Mouse (Mus musculus): ENCODE data around the gene Fam83d. TPM values are rescaled to one million over a fixed set of nuclear protein-coding genes. Genes with fewer than 3 reads are reported as not detected.

Fam83d gene
- polyA plus RNA-seq, 1 experiment from 2014 or later = 4.7 TPM

DNA sequence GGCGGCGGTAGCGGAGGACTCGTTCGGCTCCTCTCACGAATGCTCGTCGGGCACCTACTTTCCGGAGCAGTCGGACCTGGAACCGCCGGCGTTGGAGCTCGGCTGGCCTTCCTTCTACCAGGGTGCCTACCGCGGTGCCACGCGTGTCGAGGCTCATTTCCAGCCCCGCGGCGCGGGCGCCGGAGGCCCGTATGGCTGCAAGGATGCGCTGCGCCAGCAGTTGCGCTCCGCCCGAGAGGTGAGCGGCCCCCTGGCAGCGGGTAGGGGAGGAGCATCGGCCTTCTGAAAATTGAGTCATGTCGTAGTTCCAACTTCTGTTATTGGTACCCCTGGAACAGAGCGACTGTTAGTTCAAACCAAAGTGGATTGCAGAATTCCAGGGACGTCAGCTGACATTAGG, 457 bp downstream of the Fam83d start:
- Histone ChIP-seq H3K27ac (ENCODE audit: low read length) (no peak overlapping the region), H3K27me3 (ENCODE audit: control insufficient read depth, insufficient read depth, low read depth, low read length) (no peaks in the 10 kb centered on the region), H3K36me3 (ENCODE audit: control insufficient read depth, insufficient read depth, low read length) (no peaks in the 10 kb centered on the region), H3K9me3 (replicated peaks; ENCODE audit: control insufficient read depth, low read length, poor library complexity, severe bottlenecking) (no peaks in the 10 kb centered on the region), H3K4me3 (ENCODE audit: low read depth, low read length) (peak overlapping the region; percentile 58), H3K4me1 (ENCODE audit: control insufficient read depth, insufficient read depth, low read length) (peaks cover 11% of the 10 kb centered on the region), H3K9ac (ENCODE audit: low read depth, low read length) (peak overlapping the region; percentile 49), H3K4me2 (ENCODE audit: low read length) (peak overlapping the region; percentile 98)
- peak; percentile 14; the same call in 1 of the 2 replicates for ATAC-seq
- WGBS = under 1% methylated on average over 35 of the region's 37 CpGs

DNA sequence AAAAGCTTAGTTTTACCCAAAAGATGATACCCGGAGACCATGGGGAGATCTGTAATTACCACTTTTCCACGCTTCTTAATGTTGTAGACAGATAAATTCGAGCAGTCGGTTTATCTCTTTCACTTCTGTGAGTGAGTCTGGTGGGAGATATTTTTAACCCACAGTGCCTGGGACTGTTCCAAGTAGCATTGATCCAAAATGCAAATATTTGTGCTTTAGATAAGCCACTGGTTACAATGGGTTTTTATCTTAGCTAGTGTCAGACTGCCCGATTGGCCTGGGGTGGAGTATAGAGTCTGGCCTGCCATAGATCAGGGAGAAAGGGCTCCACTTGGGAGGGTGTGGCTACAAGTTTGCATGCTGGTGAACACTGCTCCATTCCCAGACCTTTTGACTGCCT, 878 bp downstream of the Fam83d start:
- Histone ChIP-seq H3K9me3 (replicated peaks; ENCODE audit: control insufficient read depth, low read length, poor library complexity, severe bottlenecking) (no peaks in the 10 kb centered on the region), H3K4me2 (ENCODE audit: low read length) (peak overlapping the region; percentile 98), H3K9ac (ENCODE audit: low read depth, low read length) (no peak overlapping the region), H3K4me1 (ENCODE audit: control insufficient read depth, insufficient read depth, low read length) (peaks cover 11% of the 10 kb centered on the region), H3K36me3 (ENCODE audit: control insufficient read depth, insufficient read depth, low read length) (no peaks in the 10 kb centered on the region), H3K4me3 (ENCODE audit: low read depth, low read length) (peak overlapping the region; percentile 58), H3K27ac (ENCODE audit: low read length) (no peak overlapping the region), H3K27me3 (ENCODE audit: control insufficient read depth, insufficient read depth, low read depth, low read length) (no peaks in the 10 kb centered on the region)
- WGBS = 3% methylated on average over 5 of the region's 5 CpGs
- no peak for ATAC-seq

DNA sequence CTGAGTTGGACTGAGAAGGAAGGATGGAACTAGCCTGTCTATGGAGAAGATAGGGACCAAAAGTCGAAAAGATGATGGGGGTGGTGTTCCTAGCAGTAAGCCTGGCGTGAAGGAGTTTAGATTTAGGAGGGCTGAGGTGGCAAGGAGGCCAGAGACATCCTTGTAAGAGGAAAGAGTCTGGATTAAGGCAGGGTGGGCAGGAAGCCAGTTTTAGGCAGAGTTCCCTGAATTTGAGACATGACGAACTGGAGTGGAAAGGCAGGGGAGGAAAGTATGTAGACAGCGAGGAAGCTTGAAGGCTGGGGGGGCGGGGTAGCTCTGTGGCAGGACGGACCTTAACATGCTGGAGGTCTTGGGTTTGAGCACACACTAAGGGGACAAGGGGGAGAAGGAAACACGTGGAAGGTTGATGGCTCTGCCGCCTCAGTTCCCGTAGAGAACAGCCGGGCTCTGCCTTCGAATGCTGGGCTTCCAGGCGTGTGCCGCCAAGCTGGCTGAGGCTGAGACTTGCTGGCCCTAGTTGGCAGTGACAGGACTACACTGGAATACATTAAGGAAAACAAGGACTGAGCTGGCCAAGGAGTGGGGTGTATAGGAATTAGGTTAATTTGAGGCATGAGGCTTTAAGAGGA, 2.3 kb downstream of the Fam83d start:
- H3K9ac ChIP-seq (ENCODE audit: low read depth, low read length) = no peak overlapping the region
- H3K27me3 ChIP-seq (ENCODE audit: control insufficient read depth, insufficient read depth, low read depth, low read length) = no peaks in the 10 kb centered on the region
- peaks cover 11% of the 10 kb centered on the region for H3K4me1 ChIP-seq (ENCODE audit: control insufficient read depth, insufficient read depth, low read length)
- ATAC-seq = no peak
- no peak overlapping the region for H3K27ac ChIP-seq (ENCODE audit: low read length)
- H3K4me3 ChIP-seq (ENCODE audit: low read depth, low read length) = no peak overlapping the region
- no peak overlapping the region for H3K4me2 ChIP-seq (ENCODE audit: low read length)
- whole genome bisulfite sequencing = 32% methylated on average over 13 of the region's 13 CpGs
- no peaks in the 10 kb centered on the region for H3K36me3 ChIP-seq (ENCODE audit: control insufficient read depth, insufficient read depth, low read length)
- no peaks in the 10 kb centered on the region for H3K9me3 ChIP-seq (replicated peaks; ENCODE audit: control insufficient read depth, low read length, poor library complexity, severe bottlenecking)

DNA sequence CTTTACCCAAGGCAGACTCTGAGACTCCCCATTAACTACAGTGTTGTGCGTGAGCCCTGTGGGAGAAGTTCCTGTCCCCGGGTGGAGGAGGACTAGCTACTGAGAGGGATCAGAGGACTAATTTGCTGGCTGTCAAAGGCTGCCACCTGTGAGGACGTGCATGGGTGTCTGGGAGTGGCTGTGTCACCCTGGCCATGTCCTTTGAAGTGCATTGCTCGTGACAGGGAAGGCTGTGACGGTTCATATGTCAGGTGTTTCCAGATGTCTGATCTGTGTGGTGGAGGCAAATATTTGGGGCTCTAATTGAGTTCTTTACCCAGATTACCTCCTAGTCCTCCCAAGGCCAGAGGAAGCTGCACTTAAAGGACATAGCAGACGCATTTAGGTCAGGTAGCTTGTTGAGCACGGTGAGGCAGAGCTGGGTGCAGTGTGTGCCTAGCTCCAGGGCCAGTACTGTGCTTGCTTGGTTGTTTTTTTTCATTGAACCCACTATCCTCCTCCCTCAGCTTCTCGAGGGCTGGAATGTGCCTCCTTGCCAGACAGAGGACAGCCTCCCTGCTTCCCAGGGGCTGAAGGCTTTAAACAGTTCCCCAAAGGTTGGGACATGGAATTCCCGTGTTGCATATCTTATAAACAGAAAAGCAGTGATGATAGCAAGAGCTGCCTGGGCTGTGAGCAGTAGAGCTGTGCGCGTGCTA, 3.3 kb downstream of the Fam83d start:
- Histone ChIP-seq H3K4me1 (ENCODE audit: control insufficient read depth, insufficient read depth, low read length) (peaks cover 11% of the 10 kb centered on the region), H3K4me2 (ENCODE audit: low read length) (no peak overlapping the region), H3K9ac (ENCODE audit: low read depth, low read length) (no peak overlapping the region), H3K27ac (ENCODE audit: low read length) (no peak overlapping the region), H3K36me3 (ENCODE audit: control insufficient read depth, insufficient read depth, low read length) (no peaks in the 10 kb centered on the region), H3K4me3 (ENCODE audit: low read depth, low read length) (no peak overlapping the region), H3K27me3 (ENCODE audit: control insufficient read depth, insufficient read depth, low read depth, low read length) (no peaks in the 10 kb centered on the region), H3K9me3 (replicated peaks; ENCODE audit: control insufficient read depth, low read length, poor library complexity, severe bottlenecking) (no peaks in the 10 kb centered on the region)
- WGBS = 57% methylated on average over 11 of the region's 11 CpGs
- no peak for ATAC-seq

DNA sequence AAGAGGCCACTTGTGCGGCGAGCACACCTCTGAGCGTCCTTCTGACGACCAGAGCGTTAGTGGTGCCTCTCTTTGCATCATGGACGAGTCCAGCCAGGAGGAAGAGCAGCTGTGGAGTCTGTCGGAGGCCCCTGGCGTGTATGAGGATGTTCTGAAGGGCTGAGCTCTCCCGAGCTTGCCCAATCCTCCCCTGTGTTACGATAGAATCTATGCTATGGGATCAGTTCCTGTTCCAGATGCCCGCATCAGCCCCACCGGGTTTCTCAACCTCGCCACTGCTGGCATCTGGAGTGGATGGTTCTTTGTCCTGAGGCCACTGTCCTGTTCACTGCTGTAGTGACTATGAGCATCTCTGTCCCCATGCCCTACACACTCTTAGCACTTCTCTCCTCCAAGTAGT, 4.9 kb downstream of the Fam83d start:
- H3K9ac ChIP-seq (ENCODE audit: low read depth, low read length) = no peak overlapping the region

DNA sequence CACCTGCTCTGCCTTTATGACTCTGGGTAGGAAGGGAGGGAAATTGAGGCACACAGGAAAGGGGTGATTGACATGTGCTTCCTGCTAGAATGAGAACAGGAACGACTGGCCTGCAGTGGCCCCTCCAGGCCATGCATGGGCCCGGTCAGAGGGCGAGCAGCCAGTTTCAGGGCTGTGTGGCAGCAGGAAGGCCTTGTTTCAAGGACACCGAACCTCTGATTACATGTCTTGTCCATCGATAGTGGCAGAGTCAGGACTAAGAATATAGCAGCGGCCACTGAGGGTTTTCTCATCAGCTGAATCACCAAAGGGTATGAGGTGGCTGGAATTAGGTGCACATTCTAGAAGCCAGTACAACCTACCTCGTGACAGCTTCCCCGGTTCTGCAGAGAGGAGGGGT, 7.0 kb downstream of the Fam83d start:
- no peaks in the 10 kb centered on the region for H3K4me1 ChIP-seq (ENCODE audit: control insufficient read depth, insufficient read depth, low read length)
- H3K9ac ChIP-seq (ENCODE audit: low read depth, low read length) = no peak overlapping the region
- H3K9me3 ChIP-seq (replicated peaks; ENCODE audit: control insufficient read depth, low read length, poor library complexity, severe bottlenecking) = no peaks in the 10 kb centered on the region
- no peak overlapping the region for H3K4me3 ChIP-seq (ENCODE audit: low read depth, low read length)
- WGBS = 89% methylated on average over 8 of the region's 8 CpGs
- H3K27ac ChIP-seq (ENCODE audit: low read length) = no peak overlapping the region
- H3K4me2 ChIP-seq (ENCODE audit: low read length) = no peak overlapping the region
- ATAC-seq = no peak
- H3K27me3 ChIP-seq (ENCODE audit: control insufficient read depth, insufficient read depth, low read depth, low read length) = no peaks in the 10 kb centered on the region
- no peaks in the 10 kb centered on the region for H3K36me3 ChIP-seq (ENCODE audit: control insufficient read depth, insufficient read depth, low read length)

More for the DNA sequence above, 4.9 kb downstream of the Fam83d start:
- Histone ChIP-seq H3K9me3 (replicated peaks; ENCODE audit: control insufficient read depth, low read length, poor library complexity, severe bottlenecking) (no peaks in the 10 kb centered on the region), H3K27ac (ENCODE audit: low read length) (no peak overlapping the region), H3K27me3 (ENCODE audit: control insufficient read depth, insufficient read depth, low read depth, low read length) (no peaks in the 10 kb centered on the region), H3K36me3 (ENCODE audit: control insufficient read depth, insufficient read depth, low read length) (no peaks in the 10 kb centered on the region), H3K4me2 (ENCODE audit: low read length) (no peak overlapping the region), H3K4me1 (ENCODE audit: control insufficient read depth, insufficient read depth, low read length) (peaks cover 7% of the 10 kb centered on the region), H3K4me3 (ENCODE audit: low read depth, low read length) (no peak overlapping the region)
- no peak for ATAC-seq
- WGBS = 88% methylated on average over 13 of the region's 13 CpGs

DNA sequence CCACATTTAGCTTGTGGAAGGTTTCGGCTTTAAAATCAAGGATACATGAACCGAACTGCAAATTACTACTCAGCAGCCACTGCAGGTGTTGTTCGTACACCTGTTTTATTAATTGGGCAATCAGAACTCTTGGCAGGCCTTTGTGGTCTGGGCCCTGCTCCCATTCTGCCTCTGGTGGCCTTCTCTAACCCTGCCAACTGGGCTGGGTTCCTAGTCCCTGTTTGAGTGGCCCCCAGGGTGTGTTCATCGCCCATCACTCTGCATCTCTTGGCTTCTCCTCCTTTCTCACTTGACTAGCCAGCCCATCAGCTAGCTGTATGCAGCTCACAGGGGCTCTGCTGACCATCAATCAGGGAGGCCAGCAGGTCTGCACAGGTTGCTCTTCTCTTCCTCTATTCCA, 8.8 kb downstream of the Fam83d start:
- Histone ChIP-seq H3K27ac (ENCODE audit: low read length) (no peak overlapping the region), H3K36me3 (ENCODE audit: control insufficient read depth, insufficient read depth, low read length) (no peaks in the 10 kb centered on the region), H3K4me3 (ENCODE audit: low read depth, low read length) (no peak overlapping the region), H3K9ac (ENCODE audit: low read depth, low read length) (no peak overlapping the region), H3K4me2 (ENCODE audit: low read length) (no peak overlapping the region), H3K9me3 (replicated peaks; ENCODE audit: control insufficient read depth, low read length, poor library complexity, severe bottlenecking) (no peaks in the 10 kb centered on the region), H3K27me3 (ENCODE audit: control insufficient read depth, insufficient read depth, low read depth, low read length) (no peaks in the 10 kb centered on the region), H3K4me1 (ENCODE audit: control insufficient read depth, insufficient read depth, low read length) (no peaks in the 10 kb centered on the region)
- WGBS = 85% methylated on average over 4 of the region's 4 CpGs
- no peak for ATAC-seq

DNA sequence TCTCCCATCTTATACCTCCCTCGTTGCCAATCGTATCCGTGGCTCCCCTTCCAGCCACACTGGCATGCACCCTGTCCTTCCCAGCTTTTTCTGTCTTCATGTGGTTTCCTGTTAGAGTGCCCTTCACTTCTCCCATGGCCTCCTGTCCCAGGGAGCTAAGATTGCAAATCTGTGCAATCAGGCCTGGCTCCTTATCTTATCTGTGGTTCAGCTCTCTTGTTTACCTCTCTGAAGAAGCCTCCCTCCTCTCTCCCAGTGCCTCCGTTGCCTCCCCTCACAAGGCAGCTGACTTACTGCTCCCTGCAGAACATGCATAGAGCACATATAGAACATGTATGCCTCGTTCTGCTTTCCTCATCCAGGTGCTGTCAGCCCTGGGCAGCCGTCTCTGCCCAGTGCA, 9.6 kb downstream of the Fam83d start:
- Histone ChIP-seq H3K9ac (ENCODE audit: low read depth, low read length) (no peak overlapping the region), H3K4me3 (ENCODE audit: low read depth, low read length) (no peak overlapping the region), H3K36me3 (ENCODE audit: control insufficient read depth, insufficient read depth, low read length) (no peaks in the 10 kb centered on the region), H3K9me3 (replicated peaks; ENCODE audit: control insufficient read depth, low read length, poor library complexity, severe bottlenecking) (no peaks in the 10 kb centered on the region), H3K27ac (ENCODE audit: low read length) (no peak overlapping the region), H3K4me2 (ENCODE audit: low read length) (no peak overlapping the region), H3K27me3 (ENCODE audit: control insufficient read depth, insufficient read depth, low read depth, low read length) (no peaks in the 10 kb centered on the region), H3K4me1 (ENCODE audit: control insufficient read depth, insufficient read depth, low read length) (no peaks in the 10 kb centered on the region)
- ATAC-seq = no peak
- 83% methylated on average over 6 of the region's 6 CpGs for WGBS

DNA sequence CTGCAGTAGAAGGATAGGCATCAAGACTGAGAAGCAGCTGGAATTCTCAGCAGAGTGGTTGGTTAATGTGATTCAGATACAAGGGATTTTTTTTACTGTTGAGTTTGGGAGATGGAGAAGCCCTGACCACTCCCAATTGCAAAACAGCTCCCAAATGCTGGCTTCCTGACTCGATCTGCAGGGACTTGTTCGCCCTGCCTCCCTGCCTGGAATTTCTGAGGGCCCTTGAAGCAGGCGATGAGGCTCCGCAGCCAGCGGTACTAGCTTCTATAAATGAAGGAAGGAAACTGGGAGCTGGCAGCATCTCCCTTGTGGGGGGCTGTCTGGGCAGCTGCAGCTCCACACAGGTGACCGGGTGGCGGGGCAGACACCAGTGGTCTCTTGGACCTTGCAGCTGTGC, 10.5 kb downstream of the Fam83d start:
- H3K9me3 ChIP-seq (replicated peaks; ENCODE audit: control insufficient read depth, low read length, poor library complexity, severe bottlenecking) = no peaks in the 10 kb centered on the region
- no peak overlapping the region for H3K4me2 ChIP-seq (ENCODE audit: low read length)
- no peak for ATAC-seq
- H3K4me1 ChIP-seq (ENCODE audit: control insufficient read depth, insufficient read depth, low read length) = no peaks in the 10 kb centered on the region
- no peaks in the 10 kb centered on the region for H3K36me3 ChIP-seq (ENCODE audit: control insufficient read depth, insufficient read depth, low read length)
- no peak overlapping the region for H3K9ac ChIP-seq (ENCODE audit: low read depth, low read length)
- no peak overlapping the region for H3K27ac ChIP-seq (ENCODE audit: low read length)
- 80% methylated on average over 7 of the region's 7 CpGs for WGBS
- H3K27me3 ChIP-seq (ENCODE audit: control insufficient read depth, insufficient read depth, low read depth, low read length) = no peaks in the 10 kb centered on the region
- no peak overlapping the region for H3K4me3 ChIP-seq (ENCODE audit: low read depth, low read length)
